Mouse (Mus musculus): ENCODE measurements at regions not wholly inside any gene's neighbourhood (a gene's known extent, or its start where the extent isn't known, plus 50 kb on each side); places are given as distances from the start of the nearest gene placed in this dataset.

DNA sequence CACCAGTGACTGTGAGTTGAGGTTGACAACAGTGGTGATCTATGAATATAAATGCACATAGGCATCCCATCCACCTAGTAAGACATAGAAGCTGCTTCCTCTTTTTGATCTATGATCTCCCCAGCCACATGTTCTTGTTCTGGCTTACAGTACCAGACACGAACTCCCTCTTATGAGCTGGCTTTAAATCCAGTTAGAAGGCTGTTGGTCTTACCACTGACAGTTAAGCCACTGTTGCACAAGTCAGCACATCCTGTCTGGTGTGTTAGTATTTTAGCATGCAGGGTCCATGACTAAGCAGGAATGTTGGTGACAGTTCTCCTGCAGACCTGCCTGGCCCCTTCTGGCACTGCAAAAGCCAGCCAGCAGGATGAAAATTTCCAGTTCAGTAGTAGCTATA is 164.1 kb upstream of the Fat4 start:
- H3K4me1 ChIP-seq (ENCODE audit: control insufficient read depth, insufficient read depth, low read length), result no peaks in the 10 kb centered on the region
- 69% methylated on average over 1 of the region's 1 CpGs for WGBS
- ATAC-seq (replicated peaks; ENCODE audit: insufficient number of reproducible peaks, low FRiP score, low TSS enrichment, low read depth), result no peak
- no peak for DNase-seq (ENCODE audit: low spot score)
- no peak overlapping the region for H3K27ac ChIP-seq (replicated peaks; ENCODE audit: low read depth, low read length)
- no peak overlapping the region for H3K4me3 ChIP-seq (ENCODE audit: low read depth, low read length)
- H3K4me2 ChIP-seq (ENCODE audit: low read depth, low read length), result no peak overlapping the region
- H3K9ac ChIP-seq (replicated peaks; ENCODE audit: low read length), result no peak overlapping the region
- H3K9me3 ChIP-seq (replicated peaks; ENCODE audit: control insufficient read depth, low read length), result no peaks in the 10 kb centered on the region
- no peaks in the 10 kb centered on the region for H3K27me3 ChIP-seq (ENCODE audit: control insufficient read depth, insufficient read depth, low read length)
- no peaks in the 10 kb centered on the region for H3K36me3 ChIP-seq (replicated peaks; ENCODE audit: control insufficient read depth, insufficient read depth, low read depth, low read length)

DNA sequence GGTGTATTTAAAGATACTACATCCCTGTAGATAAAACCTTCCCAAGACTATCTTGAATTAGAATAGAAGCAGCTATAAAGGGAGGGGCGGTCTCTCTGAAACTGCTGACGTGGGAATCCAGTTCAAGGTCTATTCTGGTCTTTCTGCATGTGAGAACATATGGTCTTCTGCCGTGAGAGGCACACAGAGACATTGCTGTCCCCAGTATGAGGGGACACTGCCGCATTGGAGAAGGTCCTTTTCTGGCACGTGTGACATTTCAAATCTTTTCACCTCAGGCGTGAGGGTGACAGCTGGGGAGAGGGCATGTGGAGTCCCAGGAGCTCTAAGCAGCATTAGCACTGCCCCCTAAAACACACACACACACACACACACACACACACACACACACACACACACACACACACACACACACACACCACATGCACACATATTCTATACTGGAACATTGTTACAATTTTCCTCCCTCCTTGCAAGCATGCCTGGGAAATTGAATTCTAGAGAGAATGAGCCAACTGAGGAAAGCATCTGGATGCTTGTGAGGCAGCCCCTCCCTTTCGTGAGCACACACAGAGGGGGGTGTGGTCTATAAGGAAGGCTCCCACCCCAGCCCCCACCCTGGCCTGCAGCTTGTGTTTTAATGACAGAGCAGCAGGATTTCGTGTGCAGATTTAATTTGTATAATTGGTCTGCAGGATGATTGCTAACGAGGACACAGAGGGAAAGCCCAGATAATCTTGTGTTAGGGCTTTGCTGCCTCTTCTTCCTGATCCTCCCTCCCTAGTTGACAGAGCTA is 174.5 kb upstream of the Fat4 start:
- no peaks in the 10 kb centered on the region for H3K27me3 ChIP-seq (ENCODE audit: control insufficient read depth, insufficient read depth, low read length)
- 19% methylated on average over 9 of the region's 9 CpGs for WGBS
- H3K9me3 ChIP-seq (replicated peaks; ENCODE audit: control insufficient read depth, low read length), result no peaks in the 10 kb centered on the region
- H3K4me1 ChIP-seq (ENCODE audit: control insufficient read depth, insufficient read depth, low read length), result peaks cover 3% of the 10 kb centered on the region; the same call in 1 of the 2 replicates
- no peak overlapping the region for H3K9ac ChIP-seq (replicated peaks; ENCODE audit: low read length)
- H3K4me2 ChIP-seq (ENCODE audit: low read depth, low read length), result no peak overlapping the region
- DNase-seq (ENCODE audit: low spot score) (peak; percentile 29), ATAC-seq (replicated peaks; ENCODE audit: insufficient number of reproducible peaks, low FRiP score, low TSS enrichment, low read depth) (peak; percentile 36; the same call in 1 of the 2 replicates)
- no peaks in the 10 kb centered on the region for H3K36me3 ChIP-seq (replicated peaks; ENCODE audit: control insufficient read depth, insufficient read depth, low read depth, low read length)
- H3K4me3 ChIP-seq (ENCODE audit: low read depth, low read length), result no peak overlapping the region
- no peak overlapping the region for H3K27ac ChIP-seq (replicated peaks; ENCODE audit: low read depth, low read length)

DNA sequence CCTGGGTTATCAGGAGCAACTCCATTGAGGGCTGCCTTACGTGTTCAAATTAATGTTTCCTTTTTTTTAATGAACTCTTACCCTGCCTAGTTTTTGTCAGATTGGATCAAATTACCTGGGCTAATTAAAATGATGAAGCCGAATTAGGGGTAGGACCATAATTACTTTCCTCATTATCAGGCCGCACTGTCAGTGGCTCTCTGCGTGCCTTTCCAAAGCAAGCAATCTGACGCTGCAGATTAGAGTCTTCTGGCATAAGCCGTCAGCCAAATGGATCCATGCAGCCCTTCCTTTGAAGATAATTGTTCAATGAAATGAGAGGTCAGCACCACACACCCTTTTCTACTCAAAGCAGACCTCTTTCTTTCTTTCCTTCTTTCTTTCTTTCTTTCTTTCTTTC is 175.5 kb upstream of the Fat4 start:
- no peaks in the 10 kb centered on the region for H3K27me3 ChIP-seq (ENCODE audit: control insufficient read depth, insufficient read depth, low read length)
- no peak for ATAC-seq (replicated peaks; ENCODE audit: insufficient number of reproducible peaks, low FRiP score, low TSS enrichment, low read depth)

DNA sequence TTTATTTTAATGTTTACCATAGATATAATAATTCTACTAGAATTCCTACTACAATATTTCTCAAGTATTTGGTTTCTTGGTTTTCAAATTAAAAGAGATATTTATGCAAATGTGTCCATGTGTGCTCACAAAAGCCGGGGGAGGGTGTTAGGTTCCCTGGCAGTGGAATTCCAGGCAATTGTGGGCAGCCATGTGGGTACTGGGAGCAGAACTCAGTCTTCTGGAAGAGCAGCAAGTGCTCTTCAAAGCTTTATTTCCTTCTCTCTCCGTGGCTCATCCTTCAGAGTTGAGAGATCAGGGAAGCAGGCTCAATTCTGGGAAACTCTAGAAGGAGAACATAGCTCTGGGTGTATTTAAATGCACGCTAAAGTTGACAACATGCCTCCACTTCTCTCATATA is 178.8 kb upstream of the Fat4 start:
- WGBS, result 78% methylated on average over 3 of the region's 3 CpGs
- H3K4me3 ChIP-seq (ENCODE audit: low read depth, low read length), result no peak overlapping the region
- no peaks in the 10 kb centered on the region for H3K27me3 ChIP-seq (ENCODE audit: control insufficient read depth, insufficient read depth, low read length)
- no peak overlapping the region for H3K4me2 ChIP-seq (ENCODE audit: low read depth, low read length)
- DNase-seq (ENCODE audit: low spot score), result no peak
- peaks cover 3% of the 10 kb centered on the region; the same call in 1 of the 2 replicates for H3K4me1 ChIP-seq (ENCODE audit: control insufficient read depth, insufficient read depth, low read length)
- H3K9me3 ChIP-seq (replicated peaks; ENCODE audit: control insufficient read depth, low read length), result no peaks in the 10 kb centered on the region
- H3K27ac ChIP-seq (replicated peaks; ENCODE audit: low read depth, low read length), result no peak overlapping the region
- ATAC-seq (replicated peaks; ENCODE audit: insufficient number of reproducible peaks, low FRiP score, low TSS enrichment, low read depth), result no peak
- H3K9ac ChIP-seq (replicated peaks; ENCODE audit: low read length), result no peak overlapping the region
- H3K36me3 ChIP-seq (replicated peaks; ENCODE audit: control insufficient read depth, insufficient read depth, low read depth, low read length), result no peaks in the 10 kb centered on the region

More for the DNA sequence above, 175.5 kb upstream of the Fat4 start:
- Histone ChIP-seq H3K4me3 (ENCODE audit: low read depth, low read length) (no peak overlapping the region), H3K4me1 (ENCODE audit: control insufficient read depth, insufficient read depth, low read length) (peaks cover 3% of the 10 kb centered on the region; the same call in 1 of the 2 replicates), H3K9ac (replicated peaks; ENCODE audit: low read length) (no peak overlapping the region), H3K9me3 (replicated peaks; ENCODE audit: control insufficient read depth, low read length) (no peaks in the 10 kb centered on the region), H3K27ac (replicated peaks; ENCODE audit: low read depth, low read length) (no peak overlapping the region), H3K4me2 (ENCODE audit: low read depth, low read length) (no peak overlapping the region), H3K36me3 (replicated peaks; ENCODE audit: control insufficient read depth, insufficient read depth, low read depth, low read length) (no peaks in the 10 kb centered on the region)
- peak; percentile 22 for DNase-seq (ENCODE audit: low spot score)
- 15% methylated on average over 6 of the region's 6 CpGs for WGBS

- Histone ChIP-seq H3K4me1 (ENCODE audit: control insufficient read depth, insufficient read depth, low read length) (no peaks in the 10 kb centered on the region; the same call in 1 of the 2 replicates), H3K4me2 (ENCODE audit: low read depth, low read length) (no peak overlapping the region), H3K27ac (replicated peaks; ENCODE audit: low read depth, low read length) (no peak overlapping the region), H3K9me3 (replicated peaks; ENCODE audit: control insufficient read depth, low read length) (no peaks in the 10 kb centered on the region), H3K4me3 (ENCODE audit: low read depth, low read length) (no peak overlapping the region), H3K27me3 (ENCODE audit: control insufficient read depth, insufficient read depth, low read length) (no peaks in the 10 kb centered on the region), H3K36me3 (replicated peaks; ENCODE audit: control insufficient read depth, insufficient read depth, low read depth, low read length) (no peaks in the 10 kb centered on the region), H3K9ac (replicated peaks; ENCODE audit: low read length) (no peak overlapping the region)
- ATAC-seq (replicated peaks; ENCODE audit: insufficient number of reproducible peaks, low FRiP score, low TSS enrichment, low read depth), result no peak
- no peak for DNase-seq (ENCODE audit: low spot score)
- 88% methylated on average over 5 of the region's 5 CpGs for WGBS
Measured at GRCm38 (mm10) chr3:38699206-38699605, 187.5 kb upstream of the Fat4 start.

GRCm38 (mm10) chr3:38697871-38698270 is 188.9 kb upstream of the Fat4 start:
- ATAC-seq (replicated peaks; ENCODE audit: insufficient number of reproducible peaks, low FRiP score, low TSS enrichment, low read depth) (peak; percentile 82), DNase-seq (ENCODE audit: low spot score) (peak; percentile 51)
- Histone ChIP-seq H3K27ac (replicated peaks; ENCODE audit: low read depth, low read length) (peak overlapping the region; percentile 56), H3K9me3 (replicated peaks; ENCODE audit: control insufficient read depth, low read length) (no peaks in the 10 kb centered on the region), H3K4me1 (ENCODE audit: control insufficient read depth, insufficient read depth, low read length) (no peaks in the 10 kb centered on the region; the same call in 1 of the 2 replicates), H3K27me3 (ENCODE audit: control insufficient read depth, insufficient read depth, low read length) (no peaks in the 10 kb centered on the region), H3K4me2 (ENCODE audit: low read depth, low read length) (no peak overlapping the region), H3K4me3 (ENCODE audit: low read depth, low read length) (no peak overlapping the region), H3K9ac (replicated peaks; ENCODE audit: low read length) (no peak overlapping the region; the same call in 1 of the 2 replicates), H3K36me3 (replicated peaks; ENCODE audit: control insufficient read depth, insufficient read depth, low read depth, low read length) (no peaks in the 10 kb centered on the region)
- 12% methylated on average over 8 of the region's 8 CpGs for WGBS

DNA sequence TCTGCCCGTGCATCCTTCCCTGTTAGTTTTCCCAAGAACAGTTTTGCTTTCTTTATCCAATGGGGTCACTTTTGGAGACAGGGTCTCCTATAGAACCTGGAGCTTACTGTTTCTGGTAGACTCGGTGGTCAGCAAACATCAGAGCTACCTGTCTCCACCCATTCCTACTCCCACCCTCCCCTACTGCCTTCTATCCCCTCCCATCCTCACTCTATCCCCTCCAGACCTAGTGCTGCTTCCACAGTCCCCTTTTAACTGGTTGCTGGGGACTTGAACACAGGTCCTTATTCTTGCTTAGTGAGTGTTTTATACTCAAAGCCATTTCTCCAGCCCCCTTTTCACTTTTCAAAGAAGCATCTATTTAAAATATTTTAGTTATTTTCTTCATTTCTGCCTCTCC is 189.4 kb upstream of the Fat4 start:
- H3K9me3 ChIP-seq (replicated peaks; ENCODE audit: control insufficient read depth, low read length), result no peaks in the 10 kb centered on the region
- no peak overlapping the region for H3K27ac ChIP-seq (replicated peaks; ENCODE audit: low read depth, low read length)
- no peaks in the 10 kb centered on the region for H3K27me3 ChIP-seq (ENCODE audit: control insufficient read depth, insufficient read depth, low read length)
- no peaks in the 10 kb centered on the region; the same call in 1 of the 2 replicates for H3K4me1 ChIP-seq (ENCODE audit: control insufficient read depth, insufficient read depth, low read length)
- H3K9ac ChIP-seq (replicated peaks; ENCODE audit: low read length), result no peak overlapping the region
- no peak overlapping the region for H3K4me2 ChIP-seq (ENCODE audit: low read depth, low read length)
- H3K36me3 ChIP-seq (replicated peaks; ENCODE audit: control insufficient read depth, insufficient read depth, low read depth, low read length), result no peaks in the 10 kb centered on the region
- H3K4me3 ChIP-seq (ENCODE audit: low read depth, low read length), result no peak overlapping the region
- 74% methylated on average over 2 of the region's 2 CpGs for whole genome bisulfite sequencing
- no peak for DNase-seq (ENCODE audit: low spot score)
- no peak for ATAC-seq (replicated peaks; ENCODE audit: insufficient number of reproducible peaks, low FRiP score, low TSS enrichment, low read depth)

DNA sequence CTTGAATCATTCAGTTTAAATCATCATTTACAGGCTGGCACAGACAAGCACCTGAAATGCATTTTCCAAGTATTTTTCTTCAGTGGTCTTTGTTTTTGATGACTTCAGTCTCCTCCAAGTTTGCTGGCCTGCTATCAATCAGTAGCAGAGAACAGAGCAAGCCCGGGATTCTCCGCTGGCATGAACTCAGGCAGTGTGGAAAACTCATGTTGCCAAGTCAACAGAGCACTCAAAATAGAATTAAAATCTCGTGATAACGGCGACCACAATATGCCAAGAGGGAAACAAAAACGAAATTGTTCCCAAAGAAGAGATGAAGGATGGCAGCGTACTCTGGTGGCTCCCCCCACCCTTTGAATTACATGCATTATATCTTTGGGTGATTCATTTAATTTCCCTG is 190.9 kb upstream of the Fat4 start:
- 78% methylated on average over 7 of the region's 7 CpGs for WGBS
- no peak for ATAC-seq (replicated peaks; ENCODE audit: insufficient number of reproducible peaks, low FRiP score, low TSS enrichment, low read depth)
- Histone ChIP-seq H3K27me3 (ENCODE audit: control insufficient read depth, insufficient read depth, low read length) (no peaks in the 10 kb centered on the region), H3K27ac (replicated peaks; ENCODE audit: low read depth, low read length) (no peak overlapping the region), H3K4me2 (ENCODE audit: low read depth, low read length) (no peak overlapping the region), H3K4me1 (ENCODE audit: control insufficient read depth, insufficient read depth, low read length) (no peaks in the 10 kb centered on the region; the same call in 1 of the 2 replicates), H3K4me3 (ENCODE audit: low read depth, low read length) (no peak overlapping the region), H3K9ac (replicated peaks; ENCODE audit: low read length) (no peak overlapping the region), H3K36me3 (replicated peaks; ENCODE audit: control insufficient read depth, insufficient read depth, low read depth, low read length) (no peaks in the 10 kb centered on the region), H3K9me3 (replicated peaks; ENCODE audit: control insufficient read depth, low read length) (no peaks in the 10 kb centered on the region)
- no peak for DNase-seq (ENCODE audit: low spot score)
